Comparison of ENCODE assay signal across 11 mouse cellular contexts in genomic region chr5:100121170-100121569, GRCm38 (mm10). TPM values are rescaled to one million over a fixed set of nuclear protein-coding genes. Genes with fewer than 3 reads are reported as not detected.
DNase-seq lines count a peak whose midpoint lies in the region; ATAC-seq and TF ChIP-seq lines count a peak whose summit lies in the region.
"Had no signal": no experiment of that assay in that cellular context is flagged by ENCODE, and none has a peak within 500 bp of the region (broad histone marks: within the 10 kb centered on the region; RNA-seq: fewer than 3 reads in every experiment).

No protein-coding gene starts in this region.

- H3K4me2 ChIP-seq in heart, embryonic 13.5 days = peak overlapping the region; percentile 60
- peak overlapping the region; percentile 41 for H3K4me2 ChIP-seq in embryonic facial prominence, embryonic 12.5 days (replicated peaks)
- H3K4me2 ChIP-seq in hindbrain, embryonic 13.5 days = peak overlapping the region; percentile 49
- peak overlapping the region; percentile 49 for H3K4me2 ChIP-seq in midbrain, embryonic 14.5 days (ENCODE audit: low read length)

- no peak for ATAC-seq in heart, embryonic 13.5 days (ENCODE audit: extremely low read depth, insufficient number of reproducible peaks, low FRiP score, low TSS enrichment)
- peak; percentile 37; the same call in 1 of the 2 replicates for ATAC-seq in embryonic facial prominence, embryonic 12.5 days (ENCODE audit: insufficient number of reproducible peaks, insufficient read depth, low FRiP score, low TSS enrichment)
- 0 out of 2 replicates have a peak, but pooled peaks have one; percentile 9 for ATAC-seq in hindbrain, embryonic 13.5 days (ENCODE audit: low FRiP score)
- ATAC-seq in midbrain, embryonic 14.5 days (ENCODE audit: low FRiP score, low TSS enrichment) = peak; percentile 2; the same call in 1 of the 2 replicates
- ATAC-seq: Patski had no signal

- TF ChIP-seq EP300 in heart, adult 2 months (IDR thresholded peaks at IDR 0.05; ENCODE audit: insufficient read depth, low read depth, low read length) = no peak

- H3K4me3 ChIP-seq in heart, embryonic 13.5 days = peak overlapping the region; percentile 32; the same call in 1 of the 2 replicates
- no peak overlapping the region for H3K4me3 ChIP-seq in heart, adult 2 months
- H3K4me3 ChIP-seq in embryonic facial prominence, embryonic 12.5 days = peak overlapping the region; percentile 22
- peak overlapping the region; percentile 24 for H3K4me3 ChIP-seq in hindbrain, embryonic 13.5 days
- peak overlapping the region; percentile 26 for H3K4me3 ChIP-seq in midbrain, embryonic 14.5 days (replicated peaks; ENCODE audit: low read depth, low read length)

- H3K27me3 ChIP-seq in heart, embryonic 13.5 days (replicated peaks) = peaks cover 41% of the 10 kb centered on the region
- peaks cover 2% of the 10 kb centered on the region; the same call in 1 of the 2 replicates for H3K27me3 ChIP-seq in heart, adult 2 months (ENCODE audit: control insufficient read depth, insufficient read depth, low read length)
- H3K27me3 ChIP-seq in embryonic facial prominence, embryonic 12.5 days = peaks cover 16% of the 10 kb centered on the region
- H3K27me3 ChIP-seq in hindbrain, embryonic 13.5 days = no peaks in the 10 kb centered on the region
- no peaks in the 10 kb centered on the region for H3K27me3 ChIP-seq in midbrain, embryonic 14.5 days (ENCODE audit: control insufficient read depth, insufficient read depth, low read length)

- 47% methylated on average over 7 of the region's 7 CpGs for WGBS in heart, embryonic 13.5 days
- WGBS in heart, adult 2 months = 45% methylated on average over 7 of the region's 7 CpGs
- WGBS in embryonic facial prominence, embryonic 12.5 days = 26% methylated on average over 7 of the region's 7 CpGs
- WGBS in hindbrain, embryonic 13.5 days = 54% methylated on average over 7 of the region's 7 CpGs
- 39% methylated on average over 7 of the region's 7 CpGs for WGBS in midbrain, embryonic 14.5 days

- H3K9me3 ChIP-seq in heart, embryonic 13.5 days = no peaks in the 10 kb centered on the region
- no peaks in the 10 kb centered on the region for H3K9me3 ChIP-seq in embryonic facial prominence, embryonic 12.5 days
- no peaks in the 10 kb centered on the region for H3K9me3 ChIP-seq in hindbrain, embryonic 13.5 days
- no peaks in the 10 kb centered on the region for H3K9me3 ChIP-seq in midbrain, embryonic 14.5 days (ENCODE audit: control insufficient read depth, low read length)

- no peak for TF ChIP-seq CTCF in heart, adult 2 months (IDR thresholded peaks at IDR 0.05)

- H3K36me3 ChIP-seq in heart, embryonic 13.5 days = no peaks in the 10 kb centered on the region
- H3K36me3 ChIP-seq in heart, adult 2 months (ENCODE audit: control insufficient read depth, insufficient read depth, low read length) = no peaks in the 10 kb centered on the region
- no peaks in the 10 kb centered on the region for H3K36me3 ChIP-seq in embryonic facial prominence, embryonic 12.5 days
- H3K36me3 ChIP-seq in hindbrain, embryonic 13.5 days = no peaks in the 10 kb centered on the region
- H3K36me3 ChIP-seq in midbrain, embryonic 14.5 days (ENCODE audit: control insufficient read depth, insufficient read depth, low read length) = no peaks in the 10 kb centered on the region

- TF ChIP-seq POLR2A in heart, adult 2 months (IDR thresholded peaks at IDR 0.05; ENCODE audit: insufficient read depth, low read depth, low read length) = no peak

- H3K9ac ChIP-seq in heart, embryonic 13.5 days = no peak overlapping the region
- H3K9ac ChIP-seq in heart, adult 2 months (ENCODE audit: low read depth, low read length) = no peak overlapping the region
- no peak overlapping the region for H3K9ac ChIP-seq in embryonic facial prominence, embryonic 12.5 days
- H3K9ac ChIP-seq in hindbrain, embryonic 13.5 days = peak overlapping the region; percentile 59; the same call in 1 of the 2 replicates
- H3K9ac ChIP-seq in midbrain, embryonic 14.5 days (replicated peaks; ENCODE audit: low read length) = peak overlapping the region; percentile 35; the same call in 1 of the 2 replicates

- no peak for DNase-seq in heart, adult 2 months
- DNase-seq in midbrain, embryonic 14.5 days = no peak
- DNase-seq in thymus, postnatal 4 days = no peak
- DNase-seq in thymus, postnatal 0 days (ENCODE audit: low spot score) = no peak
- no peak for DNase-seq in right cerebral cortex, postnatal 25 days
- DNase-seq: gastrocnemius, postnatal 10 days had no signal

- intact Hi-C loops in heart, adult 2 months (cut with DNase I) = no loop called here

- H3K27ac ChIP-seq in heart, embryonic 13.5 days (replicated peaks) = no peak overlapping the region
- H3K27ac ChIP-seq in heart, adult 2 months = no peak overlapping the region
- no peak overlapping the region for H3K27ac ChIP-seq in embryonic facial prominence, embryonic 12.5 days
- peak overlapping the region; percentile 78 for H3K27ac ChIP-seq in hindbrain, embryonic 13.5 days
- 0 out of 2 replicates have a peak overlapping the region, but pooled peaks have one; percentile 55 for H3K27ac ChIP-seq in midbrain, embryonic 14.5 days (replicated peaks; ENCODE audit: low read depth, low read length)

- no peaks in the 10 kb centered on the region for H3K79me2 ChIP-seq in heart, adult 2 months (replicated peaks; ENCODE audit: control insufficient read depth, insufficient read depth, low read length)

- H3K4me1 ChIP-seq in heart, embryonic 13.5 days = peaks cover 9% of the 10 kb centered on the region
- H3K4me1 ChIP-seq in heart, adult 2 months (ENCODE audit: control insufficient read depth, insufficient read depth, low read length) = no peaks in the 10 kb centered on the region
- H3K4me1 ChIP-seq in embryonic facial prominence, embryonic 12.5 days = peaks cover 3% of the 10 kb centered on the region
- peaks cover 22% of the 10 kb centered on the region for H3K4me1 ChIP-seq in hindbrain, embryonic 13.5 days (replicated peaks)
- peaks cover 12% of the 10 kb centered on the region for H3K4me1 ChIP-seq in midbrain, embryonic 14.5 days (ENCODE audit: control insufficient read depth, insufficient read depth, low read length)

RNA-seq across cellular contexts. Expression of gene Tmem150c, which starts 38.4 kb away (rescaled TPM):
- polyA plus RNA-seq in heart, embryonic 13.5 days (2015; fragmentation: Nextera tagmentation; extraction: Ambion mirVana) = 0.90 and 1.4 TPM in 2 replicates
- 1 to 10 TPM; 6.3 to 7.7 TPM for total RNA-seq in heart, adult 2 months (2021)
- 3.7 and 3.9 TPM in 2 replicates for polyA plus RNA-seq in heart, adult 2 months (2012; rRNA removed)
- polyA plus RNA-seq in embryonic facial prominence, embryonic 12.5 days (2016; fragmentation: Nextera tagmentation; extraction: Ambion mirVana) = 1.9 and 2.8 TPM in 2 replicates
- polyA plus RNA-seq in hindbrain, embryonic 13.5 days (2015; fragmentation: Nextera tagmentation; extraction: Ambion mirVana) = 19.4 and 19.6 TPM in 2 replicates
- 20.0 and 23.6 TPM in 2 replicates for polyA plus RNA-seq in midbrain, embryonic 14.5 days (2014; fragmentation: Nextera tagmentation; extraction: Ambion mirVana)
- 8.7 and 9.8 TPM in 2 replicates for polyA plus RNA-seq in thymus, postnatal 0 days (2015; fragmentation: Nextera tagmentation; extraction: Ambion mirVana)
- polyA plus RNA-seq: C2C12, Patski had no signal

Comparison
In these comparisons a context has a peak if more than half of its experiments do, and no peak if none do; other contexts are left out.
1. H3K27ac ChIP-seq: peak in hindbrain, embryonic 13.5 days (single experiment) and midbrain, embryonic 14.5 days (single experiment); none in heart, embryonic 13.5 days (single experiment), heart, adult 2 months (single experiment) and embryonic facial prominence, embryonic 12.5 days (single experiment).
2. H3K9ac ChIP-seq: peak in hindbrain, embryonic 13.5 days (single experiment) and midbrain, embryonic 14.5 days (single experiment); none in heart, embryonic 13.5 days (single experiment), heart, adult 2 months (single experiment) and embryonic facial prominence, embryonic 12.5 days (single experiment).
3. Peak in every context shown above with its lines, with median percentiles within 50 percentile points of each other: H3K4me2 ChIP-seq.